Mouse (Mus musculus) C2C12 (cell line): ENCODE data around the gene Enpp3.
"Not testable (repeated sequence)": the region's sequence is repeated elsewhere in the genome, so short reads cannot be mapped to it uniquely, and the experiment has no call there.

Source experiments
- CTCF ChIP-seq: IDR thresholded peaks from one replicate; pipeline ENCODE4 v1.5.1; 2011; ENCODE audit not compliant: control insufficient read depth, insufficient read depth, insufficient read length
- MAX ChIP-seq: IDR thresholded peaks from one replicate; pipeline ENCODE4 v1.6.1; 2011; ENCODE audit warnings: mild to moderate bottlenecking, control low read depth
- MYOD1 ChIP-seq: IDR thresholded peaks from one replicate; pipeline ENCODE4 v1.6.1; 2011; ENCODE audit warnings: low read depth; ENCODE audit not compliant: control insufficient read depth, insufficient read length
- MYOG ChIP-seq: IDR thresholded peaks from one replicate; pipeline ENCODE4 v1.6.1; 2011; ENCODE audit not compliant: control insufficient read depth, insufficient read length; ENCODE audit errors: extremely low read depth
- USF1 ChIP-seq: IDR thresholded peaks from one replicate; pipeline ENCODE4 v1.6.1; 2011; ENCODE audit warnings: low read depth, mild to moderate bottlenecking, control low read depth, moderate library complexity

- TF ChIP-seq MYOG, CTCF, USF1, MAX, MYOD1: not testable (repeated sequence)
Measured at GRCm38 (mm10) chr10:24802742-24803244, 39.8 kb downstream of the Enpp3 start.
